Mouse (Mus musculus) MEL (cell line): ENCODE data around the gene Gm2174. TPM values are rescaled to one million over a fixed set of nuclear protein-coding genes. Genes with fewer than 3 reads are reported as not detected.

ENCODE experiments used
- DNase-seq: peaks from one replicate; pipeline ENCODE4 v3.0.0; 2011; ENCODE audit warnings: low read depth, low spot score
- H3K27ac ChIP-seq: 2 replicates; pipeline ENCODE4 v1.5.1; 2012; ENCODE audit warnings: low read depth, mild to moderate bottlenecking, control low read depth, low read length, moderate library complexity; ENCODE audit not compliant: control insufficient read depth
- H3K27me3 ChIP-seq, 2 experiments: fragments of 150-350 bp in 1 of 2; sonication (generic) in 1 of 2; 2 replicates each; pipeline ENCODE4 v1.6.1; 2012; ENCODE audit warnings: low read length in 2 of 2, mild to moderate bottlenecking in 2 of 2, improper control_type of control experiment in 1 of 2, moderate library complexity in 1 of 2; ENCODE audit not compliant: insufficient read depth in 2 of 2, control insufficient read depth in 1 of 2
- H3K36me3 ChIP-seq, 2 experiments: 2 replicates each; pipeline ENCODE4 v1.6.1; 2012 to 2014; ENCODE audit warnings: low read length in 2 of 2, improper control_type of control experiment in 1 of 2, inconsistent platforms in 1 of 2, mild to moderate bottlenecking in 1 of 2; ENCODE audit not compliant: insufficient read depth in 2 of 2, control insufficient read depth in 1 of 2
- H3K4me1 ChIP-seq, 2 experiments: fragments of 150-350 bp in 1 of 2; sonication (generic) in 1 of 2; 2 replicates each; pipeline ENCODE4 v1.6.1; 2012; ENCODE audit warnings: low read length in 2 of 2, improper control_type of control experiment in 1 of 2, mild to moderate bottlenecking in 1 of 2; ENCODE audit not compliant: insufficient read depth in 2 of 2, control insufficient read depth in 1 of 2
- H3K4me3 ChIP-seq, 2 experiments: fragments of 150-350 bp in 1 of 2; sonication (generic) in 1 of 2; 2 replicates each; pipeline ENCODE4 v1.5.1; 2012; ENCODE audit warnings: low read depth in 2 of 2, low read length in 2 of 2, mild to moderate bottlenecking in 2 of 2, moderate library complexity in 2 of 2, control low read depth in 1 of 2, improper control_type of control experiment in 1 of 2; ENCODE audit not compliant: control insufficient read depth in 1 of 2, insufficient read depth in 1 of 2
- H3K79me2 ChIP-seq: 2 replicates; pipeline ENCODE4 v1.6.1; 2012; ENCODE audit warnings: mild to moderate bottlenecking, low read length, moderate library complexity; ENCODE audit not compliant: control insufficient read depth, poor library complexity, insufficient read depth
- H3K9ac ChIP-seq: 2 replicates; pipeline ENCODE4 v1.6.1; 2012; ENCODE audit warnings: low read depth, mild to moderate bottlenecking, control low read depth, low read length, moderate library complexity; ENCODE audit not compliant: control insufficient read depth, poor library complexity, severe bottlenecking
- H3K9me3 ChIP-seq: fragments of 150-350 bp; sonication (generic); replicated peaks from 2 replicates; pipeline ENCODE4 v1.6.1; 2012; ENCODE audit warnings: mild to moderate bottlenecking, low read length, improper control_type of control experiment, moderate library complexity; ENCODE audit not compliant: insufficient read depth
- BHLHE40 ChIP-seq: IDR thresholded peaks from 2 replicates; pipeline ENCODE4 v1.6.1; 2012; ENCODE audit warnings: low read depth, mild to moderate bottlenecking, inconsistent platforms, low read length, improper control_type of control experiment, borderline replicate concordance
- CHD1 ChIP-seq: IDR thresholded peaks from 2 replicates; pipeline ENCODE4 v1.6.1; 2012; ENCODE audit warnings: low read depth, mild to moderate bottlenecking, inconsistent platforms, low read length, improper control_type of control experiment
- CHD2 ChIP-seq: IDR thresholded peaks from 2 replicates; pipeline ENCODE4 v1.6.1; 2011; ENCODE audit warnings: low read length, improper control_type of control experiment
- CTCF ChIP-seq, 3 experiments: IDR thresholded peaks in 2 of 3; conservative IDR thresholded peaks in 1 of 3; 2 replicates each; pipeline ENCODE4 v1.5.1; 2011 to 2012; ENCODE audit warnings: low read length in 3 of 3, low read depth in 2 of 3, mild to moderate bottlenecking in 2 of 3, improper control_type of control experiment in 1 of 3, inconsistent platforms in 1 of 3, mixed read lengths in 1 of 3, moderate library complexity in 1 of 3; ENCODE audit not compliant: control insufficient read depth in 1 of 3, insufficient read depth in 1 of 3, poor library complexity in 1 of 3, severe bottlenecking in 1 of 3
- E2F4 ChIP-seq: IDR thresholded peaks from 2 replicates; pipeline ENCODE4 v1.6.1; 2011; ENCODE audit warnings: low read depth, low read length, improper control_type of control experiment, borderline replicate concordance
- ELF1 ChIP-seq: IDR thresholded peaks from 2 replicates; pipeline ENCODE4 v1.6.1; 2014; ENCODE audit warnings: low read depth, mild to moderate bottlenecking, inconsistent platforms, low read length, improper control_type of control experiment, moderate library complexity
- EP300 ChIP-seq, 2 experiments: IDR thresholded peaks; 2 replicates each; pipeline ENCODE4 v1.6.1; 2011; ENCODE audit warnings: improper control_type of control experiment in 2 of 2, low read length in 2 of 2, low read depth in 1 of 2, mild to moderate bottlenecking in 1 of 2
- ETS1 ChIP-seq: IDR thresholded peaks from 2 replicates; pipeline ENCODE4 v1.6.1; 2012; ENCODE audit warnings: low read depth, mild to moderate bottlenecking, inconsistent platforms, low read length, improper control_type of control experiment, moderate library complexity
- GABPA ChIP-seq: IDR thresholded peaks from 2 replicates; pipeline ENCODE4 v1.6.1; 2012; ENCODE audit warnings: low read depth, mild to moderate bottlenecking, inconsistent platforms, low read length, improper control_type of control experiment, moderate library complexity
- GATA1 ChIP-seq: IDR thresholded peaks from 2 replicates; pipeline ENCODE4 v1.6.1; 2011; ENCODE audit warnings: low read depth, low read length, improper control_type of control experiment
- HCFC1 ChIP-seq: IDR thresholded peaks from 2 replicates; pipeline ENCODE4 v1.6.1; 2012; ENCODE audit warnings: low read depth, mild to moderate bottlenecking, inconsistent platforms, low read length, improper control_type of control experiment, moderate library complexity
- JUND ChIP-seq: IDR thresholded peaks from 2 replicates; pipeline ENCODE4 v1.6.1; 2011; ENCODE audit warnings: low read depth, mild to moderate bottlenecking, improper control_type of control experiment, low read length
- KAT2A ChIP-seq: conservative IDR thresholded peaks from 2 replicates; pipeline ENCODE4 v1.6.1; 2012; ENCODE audit warnings: low read depth, low read length, improper control_type of control experiment, inconsistent platforms
- MAFK ChIP-seq: IDR thresholded peaks from 2 replicates; pipeline ENCODE4 v1.6.1; 2011; ENCODE audit warnings: low read depth, mild to moderate bottlenecking, low read length, improper control_type of control experiment, borderline replicate concordance
- MAX ChIP-seq: IDR thresholded peaks from 2 replicates; pipeline ENCODE4 v1.6.1; 2011; ENCODE audit warnings: low read length, improper control_type of control experiment
- MAZ ChIP-seq: IDR thresholded peaks from 2 replicates; pipeline ENCODE4 v1.6.1; 2012; ENCODE audit warnings: low read depth, mild to moderate bottlenecking, inconsistent platforms, low read length, improper control_type of control experiment
- MXI1 ChIP-seq: IDR thresholded peaks from 2 replicates; pipeline ENCODE4 v1.6.1; 2011; ENCODE audit warnings: mild to moderate bottlenecking, low read depth, low read length, improper control_type of control experiment
- MYB ChIP-seq: IDR thresholded peaks from 2 replicates; pipeline ENCODE4 v1.6.1; 2011; ENCODE audit warnings: mild to moderate bottlenecking, low read depth, low read length, improper control_type of control experiment
- MYC ChIP-seq: IDR thresholded peaks from 2 replicates; pipeline ENCODE4 v1.6.1; 2011; ENCODE audit warnings: low read depth, mild to moderate bottlenecking, low read length, improper control_type of control experiment, moderate library complexity
- NELFE ChIP-seq: IDR thresholded peaks from 2 replicates; pipeline ENCODE4 v1.6.1; 2011; ENCODE audit warnings: low read depth, low read length, improper control_type of control experiment
- NRF1 ChIP-seq: IDR thresholded peaks from 2 replicates; pipeline ENCODE4 v1.6.1; 2014; ENCODE audit warnings: low read depth, mild to moderate bottlenecking, inconsistent platforms, low read length, improper control_type of control experiment, moderate library complexity; ENCODE audit not compliant: poor library complexity, insufficient read depth, severe bottlenecking
- POLR2A ChIP-seq, 2 experiments: IDR thresholded peaks; 2 replicates each; pipeline ENCODE4 v1.6.1; 2011 to 2012; ENCODE audit warnings: low read length in 2 of 2, mild to moderate bottlenecking in 2 of 2, control low read depth in 1 of 2, improper control_type of control experiment in 1 of 2, low read depth in 1 of 2, moderate library complexity in 1 of 2; ENCODE audit not compliant: control insufficient read depth in 1 of 2, insufficient read depth in 1 of 2, poor library complexity in 1 of 2
- POLR2AphosphoS2 ChIP-seq: IDR thresholded peaks from 2 replicates; pipeline ENCODE4 v1.6.1; 2011; ENCODE audit warnings: low read length, improper control_type of control experiment
- POLR2AphosphoS5 ChIP-seq: IDR thresholded peaks from 2 replicates; pipeline ENCODE4 v1.6.1; 2012; ENCODE audit warnings: low read depth, borderline replicate concordance, mild to moderate bottlenecking, inconsistent platforms, low read length, moderate library complexity, mixed read lengths
- RAD21 ChIP-seq: IDR thresholded peaks from 2 replicates; pipeline ENCODE4 v1.6.1; 2011; ENCODE audit warnings: mild to moderate bottlenecking, low read depth, low read length, improper control_type of control experiment
- RCOR1 ChIP-seq: IDR thresholded peaks from 2 replicates; pipeline ENCODE4 v1.6.1; 2012; ENCODE audit warnings: low read depth, mild to moderate bottlenecking, inconsistent platforms, low read length, improper control_type of control experiment
- SIN3A ChIP-seq: IDR thresholded peaks from 2 replicates; pipeline ENCODE4 v1.6.1; 2012; ENCODE audit warnings: low read length, improper control_type of control experiment, inconsistent platforms
- SMC3 ChIP-seq: IDR thresholded peaks from 2 replicates; pipeline ENCODE4 v1.6.1; 2011; ENCODE audit warnings: low read depth, low read length, improper control_type of control experiment
- TAL1 ChIP-seq: IDR thresholded peaks from 2 replicates; pipeline ENCODE4 v1.6.1; 2012; ENCODE audit warnings: mild to moderate bottlenecking, inconsistent platforms, low read length, moderate library complexity, mixed read lengths
- TBP ChIP-seq: IDR thresholded peaks from 2 replicates; pipeline ENCODE4 v1.8.0; 2011; ENCODE audit warnings: low read depth, low read length, improper control_type of control experiment
- TCF12 ChIP-seq: IDR thresholded peaks from 2 replicates; pipeline ENCODE4 v1.6.1; 2014; ENCODE audit warnings: low read depth, mild to moderate bottlenecking, inconsistent platforms, low read length, improper control_type of control experiment, moderate library complexity
- UBTF ChIP-seq: IDR thresholded peaks from 2 replicates; pipeline ENCODE4 v1.6.1; 2012; ENCODE audit warnings: low read depth, mild to moderate bottlenecking, inconsistent platforms, low read length, improper control_type of control experiment, moderate library complexity, borderline replicate concordance; ENCODE audit not compliant: insufficient read depth
- USF1 ChIP-seq: IDR thresholded peaks from 2 replicates; pipeline ENCODE4 v1.6.1; 2014; ENCODE audit warnings: low read depth, mild to moderate bottlenecking, inconsistent platforms, low read length, improper control_type of control experiment, moderate library complexity
- USF2 ChIP-seq, 2 experiments: IDR thresholded peaks; 2 replicates each; pipeline ENCODE4 v1.6.1; 2011 to 2012; ENCODE audit warnings: improper control_type of control experiment in 2 of 2, low read length in 2 of 2, borderline replicate concordance in 1 of 2, inconsistent platforms in 1 of 2, low read depth in 1 of 2, mild to moderate bottlenecking in 1 of 2; ENCODE audit not compliant: insufficient read depth in 1 of 2
- ZC3H11A ChIP-seq: IDR thresholded peaks from 2 replicates; pipeline ENCODE4 v1.6.1; 2012; ENCODE audit warnings: low read depth, mild to moderate bottlenecking, inconsistent platforms, low read length, improper control_type of control experiment
- ZKSCAN1 ChIP-seq: IDR thresholded peaks from 2 replicates; pipeline ENCODE4 v1.6.1; 2012; ENCODE audit warnings: low read depth, mild to moderate bottlenecking, inconsistent platforms, low read length, improper control_type of control experiment, moderate library complexity
- ZMIZ1 ChIP-seq: IDR thresholded peaks from 2 replicates; pipeline ENCODE4 v1.6.1; 2012; ENCODE audit warnings: low read depth, mild to moderate bottlenecking, inconsistent platforms, low read length, improper control_type of control experiment, moderate library complexity
- ZNF384 ChIP-seq: IDR thresholded peaks from 2 replicates; pipeline ENCODE4 v1.6.1; 2012; ENCODE audit warnings: low read depth, mild to moderate bottlenecking, inconsistent platforms, low read length, improper control_type of control experiment
- polyA plus RNA-seq, 2 experiments: library from polyadenylated mRNA; stranded (reverse) in 1 of 2; unstranded in 1 of 2; fragments of >175 nt in 1 of 2; fragments of >200 nt in 1 of 2; gene quantifications; 2 replicates each; pipeline versions ENCODE4 v1.2.1 to v1.2.4; 2012; ENCODE audit warnings: low replicate concordance in 2 of 2, low read depth in 1 of 2; ENCODE audit not compliant: insufficient read length in 2 of 2, insufficient read depth in 1 of 2, missing spikeins in 1 of 2
- total RNA-seq: library from RNA; depleted of rRNA; stranded (reverse); fragments of 300-350 nt; gene quantifications from 2 replicates; pipeline ENCODE4 v1.2.3, GENCODE M21; 2012

The Gm2174 gene
- total and polyA plus RNA-seq, 3 experiments = 2.5 TPM; not detected in 2

DNA sequence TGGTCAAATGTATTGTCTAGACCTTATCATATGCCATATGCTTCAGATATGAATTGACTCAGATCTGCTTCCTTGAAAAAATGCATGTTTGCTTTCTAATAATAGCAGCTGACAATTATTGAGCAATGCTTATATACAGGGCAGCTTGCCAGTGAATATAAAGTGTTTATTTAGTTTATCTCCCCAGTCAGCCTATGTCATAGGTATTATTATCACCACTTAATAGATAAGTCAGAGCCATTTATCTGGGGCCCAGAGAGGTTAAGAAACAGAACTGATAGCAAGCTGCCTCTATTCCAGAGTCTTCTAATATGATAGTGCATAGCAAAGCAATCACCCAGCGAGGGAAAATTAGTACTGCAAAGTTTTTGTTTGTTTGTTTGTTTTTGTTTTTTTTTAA lies 17.1 kb downstream of the Gm2174 start:
- peak; percentile 23 for DNase-seq
- no peaks in the 10 kb centered on the region for H3K9me3 ChIP-seq
- no peaks in the 10 kb centered on the region for H3K27me3 ChIP-seq
- no peak overlapping the region for H3K9ac ChIP-seq
- peaks cover 4 to 5% of the 10 kb centered on the region in 2 experiments; a peak in 3 of 4 replicates for H3K4me1 ChIP-seq
- no peak overlapping the region for H3K27ac ChIP-seq
- H3K36me3 ChIP-seq = peaks cover 0 to 13% of the 10 kb centered on the region in 2 experiments; a peak in 3 of 4 replicates
- H3K79me2 ChIP-seq = no peaks in the 10 kb centered on the region; the same call in 1 of the 2 replicates
- H3K4me3 ChIP-seq = no peak overlapping the region
- TF ChIP-seq NRF1 = no peak
- TF ChIP-seq E2F4 = no peak
- TF ChIP-seq TBP = no peak
- no peak for TF ChIP-seq CTCF (IDR thresholded peaks at IDR 0.05 in 2 of 3, conservative IDR thresholded peaks at IDR 0.05 in 1 of 3; ENCODE audit: control insufficient read depth in 1 of 3, insufficient read depth in 1 of 3, low read depth in 2 of 3, low read length in 3 of 3, poor library complexity in 1 of 3, severe bottlenecking in 1 of 3)
- TF ChIP-seq ZKSCAN1 = no peak
- TF ChIP-seq NELFE = no peak
- no peak for TF ChIP-seq GABPA
- TF ChIP-seq ELF1 = no peak
- TF ChIP-seq ZC3H11A = no peak
- no peak for TF ChIP-seq POLR2A (IDR thresholded peaks at IDR 0.05; ENCODE audit: control insufficient read depth in 1 of 2, insufficient read depth in 1 of 2, low read depth in 1 of 2, low read length in 2 of 2, poor library complexity in 1 of 2)
- TF ChIP-seq MYC = no peak
- no peak for TF ChIP-seq MYB
- no peak for TF ChIP-seq KAT2A
- TF ChIP-seq ZNF384 = no peak
- no peak for TF ChIP-seq USF2 (IDR thresholded peaks at IDR 0.05; ENCODE audit: borderline replicate concordance in 1 of 2, insufficient read depth in 1 of 2, low read depth in 1 of 2, low read length in 2 of 2)
- TF ChIP-seq SMC3 = no peak
- no peak for TF ChIP-seq MXI1
- TF ChIP-seq ZMIZ1 = no peak
- no peak for TF ChIP-seq RAD21
- no peak for TF ChIP-seq CHD2
- no peak for TF ChIP-seq TAL1
- no peak for TF ChIP-seq HCFC1
- no peak for TF ChIP-seq CHD1
- TF ChIP-seq POLR2AphosphoS2 = no peak
- TF ChIP-seq GATA1 = peak; percentile 69
- no peak for TF ChIP-seq MAX
- no peak for TF ChIP-seq POLR2AphosphoS5
- TF ChIP-seq RCOR1 = 0 out of 2 replicates have a peak, but pooled peaks have one; percentile 44
- no peak for TF ChIP-seq USF1
- peak; percentile 47 to 63; a peak in 2 of 4 replicates for TF ChIP-seq EP300 (IDR thresholded peaks at IDR 0.05; ENCODE audit: low read depth in 1 of 2, low read length in 2 of 2)
- TF ChIP-seq BHLHE40 = no peak
- peak; percentile 77 for TF ChIP-seq TCF12
- TF ChIP-seq MAZ = no peak
- TF ChIP-seq JUND = no peak
- no peak for TF ChIP-seq SIN3A
- TF ChIP-seq MAFK = no peak
- no peak for TF ChIP-seq UBTF
- TF ChIP-seq ETS1 = peak; percentile 89
